Mouse (Mus musculus): ENCODE results near the gene Rab20. TPM values are rescaled to one million over a fixed set of nuclear protein-coding genes. Genes with fewer than 3 reads are reported as not detected.
"Not testable (repeated sequence)": the region's sequence is repeated elsewhere in the genome, so short reads cannot be mapped to it uniquely, and the experiment has no call there.

Gene Rab20
- total and polyA plus RNA-seq, 3 experiments: 17.8 to 40.9 (median 27.4) TPM

DNA sequence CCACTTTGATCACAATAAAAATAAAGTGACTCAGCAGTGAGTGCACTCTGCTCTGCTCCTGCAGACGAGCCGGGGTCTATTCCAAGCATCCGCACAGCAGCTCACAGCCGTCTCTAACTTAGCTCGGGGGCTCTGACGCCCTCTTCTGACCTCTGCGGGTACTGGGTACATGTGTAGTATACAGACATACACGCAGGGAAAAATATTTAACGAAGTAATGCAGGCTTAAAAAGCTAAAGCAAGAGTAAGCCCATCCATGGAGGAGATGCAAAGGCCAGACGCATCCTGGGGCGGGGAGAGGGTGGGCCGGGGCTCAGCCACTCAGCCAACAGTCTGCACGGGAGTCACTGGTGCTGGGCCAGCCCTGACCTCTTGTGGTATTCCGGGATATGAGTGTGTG lies 27.6 kb upstream of the Rab20 start:
- Histone ChIP-seq H3K4me1 (ENCODE audit: control insufficient read depth, insufficient read depth, low read length) (no peaks in the 10 kb centered on the region), H3K79me2 (replicated peaks; ENCODE audit: control insufficient read depth, insufficient read depth, low read length) (no peaks in the 10 kb centered on the region), H3K27ac (no peak overlapping the region), H3K4me3 (no peak overlapping the region), H3K27me3 (ENCODE audit: control insufficient read depth, insufficient read depth, low read length) (no peaks in the 10 kb centered on the region), H3K9ac (ENCODE audit: low read depth, low read length) (no peak overlapping the region), H3K36me3 (ENCODE audit: control insufficient read depth, insufficient read depth, low read length) (no peaks in the 10 kb centered on the region)
- intact Hi-C loops (cut with DNase I): loop anchor here (2.0 to 5.0 kb wide), 3 partner anchors 96 to 195 kb away; partner anchors contain the start of gene 1700016D06Rik
- 82% methylated on average over 14 of the region's 14 CpGs for WGBS
- TF ChIP-seq EP300 (IDR thresholded peaks at IDR 0.05; ENCODE audit: insufficient read depth, low read depth, low read length) (no peak), POLR2A (IDR thresholded peaks at IDR 0.05; ENCODE audit: insufficient read depth, low read depth, low read length) (no peak), CTCF (IDR thresholded peaks at IDR 0.05) (no peak)
- peak in 1 of 2 experiments; percentile 7 for DNase-seq

GRCm38 (mm10) chr8:11503476-11504232 lies 25.1 kb upstream of the Rab20 start:
- H3K27ac ChIP-seq: no peak overlapping the region
- H3K4me1 ChIP-seq (ENCODE audit: control insufficient read depth, insufficient read depth, low read length): peaks cover 1% of the 10 kb centered on the region; the same call in 1 of the 2 replicates
- WGBS: 83% methylated on average over 13 of the region's 13 CpGs
- H3K79me2 ChIP-seq (replicated peaks; ENCODE audit: control insufficient read depth, insufficient read depth, low read length): peaks cover 2% of the 10 kb centered on the region
- no peak overlapping the region for H3K9ac ChIP-seq (ENCODE audit: low read depth, low read length)
- no peaks in the 10 kb centered on the region for H3K27me3 ChIP-seq (ENCODE audit: control insufficient read depth, insufficient read depth, low read length)
- intact Hi-C loops (cut with DNase I): no loop called here
- DNase-seq: no peak
- no peak overlapping the region for H3K4me3 ChIP-seq
- TF ChIP-seq CTCF (IDR thresholded peaks at IDR 0.05) (no peak), EP300 (IDR thresholded peaks at IDR 0.05; ENCODE audit: insufficient read depth, low read depth, low read length) (no peak), POLR2A (IDR thresholded peaks at IDR 0.05; ENCODE audit: insufficient read depth, low read depth, low read length) (no peak)
- no peaks in the 10 kb centered on the region for H3K36me3 ChIP-seq (ENCODE audit: control insufficient read depth, insufficient read depth, low read length)

DNA sequence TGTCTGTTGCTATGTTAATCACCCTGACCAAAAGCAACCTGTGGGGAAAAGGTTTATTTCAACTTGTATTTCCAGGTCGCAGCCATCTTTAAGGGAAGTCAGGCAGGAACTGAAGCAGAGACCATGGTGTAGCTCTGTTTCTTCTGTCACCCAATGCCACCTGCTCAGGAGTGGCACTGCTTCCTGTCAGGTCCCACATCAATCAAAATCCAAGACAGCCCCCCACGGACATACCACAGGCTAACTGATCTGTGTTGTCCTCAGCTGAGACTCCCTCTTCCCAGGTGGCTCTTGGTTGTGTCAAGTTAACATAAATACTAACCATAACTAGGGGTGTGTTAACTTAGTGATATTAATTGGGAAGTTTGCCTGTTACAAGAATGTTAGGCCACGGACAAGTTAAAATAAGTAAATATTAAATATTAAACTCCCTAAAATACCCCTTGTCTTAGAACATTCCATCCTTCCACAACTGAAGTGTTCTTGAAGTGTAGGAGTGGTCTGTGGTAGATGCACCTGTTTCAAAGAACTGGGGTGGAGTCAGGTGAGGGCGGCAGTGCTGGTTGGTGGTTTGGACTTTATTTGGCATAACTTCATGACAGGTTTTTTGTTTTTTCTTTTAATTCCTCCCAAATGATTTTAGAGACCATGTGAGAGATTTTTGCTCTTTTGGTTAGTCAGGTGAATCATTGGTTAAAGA lies 20.4 kb upstream of the Rab20 start:
- intact Hi-C loops (cut with DNase I): loop anchor here (5.0 kb wide), 1 partner anchor 53 kb away; the partner anchor contains the start of gene Cars2
- H3K4me3 ChIP-seq: no peak overlapping the region

GRCm38 (mm10) chr8:11498281-11498680 lies 19.8 kb upstream of the Rab20 start:
- no peaks in the 10 kb centered on the region for H3K27me3 ChIP-seq (ENCODE audit: control insufficient read depth, insufficient read depth, low read length)

More for the DNA sequence above, 20.4 kb upstream of the Rab20 start:
- Histone ChIP-seq H3K27ac (no peak overlapping the region), H3K36me3 (ENCODE audit: control insufficient read depth, insufficient read depth, low read length) (no peaks in the 10 kb centered on the region), H3K79me2 (replicated peaks; ENCODE audit: control insufficient read depth, insufficient read depth, low read length) (peaks cover 5% of the 10 kb centered on the region), H3K4me1 (ENCODE audit: control insufficient read depth, insufficient read depth, low read length) (peaks cover 7% of the 10 kb centered on the region), H3K9ac (ENCODE audit: low read depth, low read length) (no peak overlapping the region), H3K27me3 (ENCODE audit: control insufficient read depth, insufficient read depth, low read length) (no peaks in the 10 kb centered on the region)
- 82% methylated on average over 4 of the region's 4 CpGs for WGBS
- no peak for DNase-seq
- TF ChIP-seq POLR2A (IDR thresholded peaks at IDR 0.05; ENCODE audit: insufficient read depth, low read depth, low read length) (no peak), CTCF (IDR thresholded peaks at IDR 0.05) (no peak), EP300 (IDR thresholded peaks at IDR 0.05; ENCODE audit: insufficient read depth, low read depth, low read length) (no peak)

DNA sequence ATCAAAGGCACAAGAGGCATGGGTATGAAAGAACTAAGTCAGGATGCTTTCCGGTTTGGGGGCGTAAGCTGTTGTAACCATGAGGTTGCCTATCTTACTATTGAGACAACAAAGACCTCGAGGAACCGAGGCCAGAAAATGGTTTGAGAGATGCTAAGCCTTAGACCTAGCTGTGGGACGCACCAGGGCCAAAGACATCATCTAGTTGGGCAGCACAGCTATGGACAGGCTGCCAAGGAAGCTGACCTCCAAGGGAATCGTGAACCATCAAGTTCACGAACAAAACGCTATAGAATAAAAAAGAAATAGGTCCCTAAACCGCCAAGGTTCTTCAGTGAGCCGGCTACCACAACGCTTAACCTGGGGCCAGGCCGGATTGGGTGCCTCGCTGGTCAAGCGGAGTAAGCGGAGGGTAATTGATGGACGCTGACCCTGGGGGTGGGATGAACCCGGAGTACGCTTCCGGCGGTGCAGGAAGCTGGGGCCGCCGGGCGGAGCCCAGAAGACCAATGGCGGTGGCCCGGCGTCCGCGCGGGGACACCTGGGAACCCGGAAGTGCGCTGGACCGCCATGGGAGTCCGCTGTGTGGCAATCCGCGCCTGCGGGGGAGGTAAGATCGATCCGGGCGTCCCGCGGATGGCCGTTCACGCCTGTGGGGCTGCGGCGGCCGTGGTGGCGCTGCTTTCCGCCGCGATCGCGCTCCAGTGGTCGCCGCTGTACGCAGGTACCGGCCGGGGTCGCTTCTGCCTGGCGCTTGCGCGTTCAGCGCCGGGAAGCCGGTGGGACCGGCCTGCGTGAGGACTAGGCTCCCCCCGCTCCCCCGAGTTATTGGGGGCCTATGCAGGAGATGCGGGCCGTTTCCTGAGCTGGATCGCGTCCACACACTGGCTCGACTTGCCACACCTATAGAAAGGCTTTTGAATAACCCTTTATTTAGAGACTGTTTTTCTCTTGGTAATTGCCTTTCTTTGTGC lies 18.8 kb upstream of the Rab20 start, which contains the start of gene Naxd:
TSS of gene Naxd (plus strand) at position 490 of the 974 bp plus-strand sequence.
- H3K79me2 ChIP-seq (replicated peaks; ENCODE audit: control insufficient read depth, insufficient read depth, low read length): peaks cover 5% of the 10 kb centered on the region
- peak within 1 kb of the TSS; percentile 89 for H3K27ac ChIP-seq
- DNase-seq: peak; percentile 93 to 95
- H3K27me3 ChIP-seq (ENCODE audit: control insufficient read depth, insufficient read depth, low read length): no peaks in the 10 kb centered on the region
- no peaks in the 10 kb centered on the region for H3K36me3 ChIP-seq (ENCODE audit: control insufficient read depth, insufficient read depth, low read length)
- H3K9ac ChIP-seq (ENCODE audit: low read depth, low read length): peak within 1 kb of the TSS; percentile 99
- WGBS: 4% methylated on average over 73 of the region's 73 CpGs
- TF ChIP-seq POLR2A (IDR thresholded peaks at IDR 0.05; ENCODE audit: insufficient read depth, low read depth, low read length): peak; percentile 82
- TF ChIP-seq CTCF (IDR thresholded peaks at IDR 0.05): peak; percentile 15; the same call in 1 of the 2 replicates
- TF ChIP-seq EP300 (IDR thresholded peaks at IDR 0.05; ENCODE audit: insufficient read depth, low read depth, low read length): 0 out of 2 replicates have a peak, but pooled peaks have one; percentile 40
- peak within 1 kb of the TSS; percentile 97 for H3K4me3 ChIP-seq
- intact Hi-C loops (cut with DNase I): loop anchor here (5.0 kb wide), 1 partner anchor 55 kb away; the partner anchor contains the start of gene Cars2
- H3K4me1 ChIP-seq (ENCODE audit: control insufficient read depth, insufficient read depth, low read length): peaks cover 7% of the 10 kb centered on the region

More at GRCm38 (mm10) chr8:11498281-11498680, 19.8 kb upstream of the Rab20 start:
- peaks cover 5% of the 10 kb centered on the region for H3K79me2 ChIP-seq (replicated peaks; ENCODE audit: control insufficient read depth, insufficient read depth, low read length)
- 74% methylated on average over 12 of the region's 12 CpGs for WGBS
- H3K4me3 ChIP-seq: peak overlapping the region; percentile 97
- no peak for DNase-seq
- intact Hi-C loops (cut with DNase I): loop anchor here (5.0 kb wide), 1 partner anchor 54 kb away; the partner anchor contains the start of gene Cars2
- TF ChIP-seq CTCF (IDR thresholded peaks at IDR 0.05) (no peak), EP300 (IDR thresholded peaks at IDR 0.05; ENCODE audit: insufficient read depth, low read depth, low read length) (no peak)
- no peaks in the 10 kb centered on the region for H3K36me3 ChIP-seq (ENCODE audit: control insufficient read depth, insufficient read depth, low read length)
- peaks cover 7% of the 10 kb centered on the region for H3K4me1 ChIP-seq (ENCODE audit: control insufficient read depth, insufficient read depth, low read length)
- H3K9ac ChIP-seq (ENCODE audit: low read depth, low read length): no peak overlapping the region
- no peak overlapping the region for H3K27ac ChIP-seq

DNA sequence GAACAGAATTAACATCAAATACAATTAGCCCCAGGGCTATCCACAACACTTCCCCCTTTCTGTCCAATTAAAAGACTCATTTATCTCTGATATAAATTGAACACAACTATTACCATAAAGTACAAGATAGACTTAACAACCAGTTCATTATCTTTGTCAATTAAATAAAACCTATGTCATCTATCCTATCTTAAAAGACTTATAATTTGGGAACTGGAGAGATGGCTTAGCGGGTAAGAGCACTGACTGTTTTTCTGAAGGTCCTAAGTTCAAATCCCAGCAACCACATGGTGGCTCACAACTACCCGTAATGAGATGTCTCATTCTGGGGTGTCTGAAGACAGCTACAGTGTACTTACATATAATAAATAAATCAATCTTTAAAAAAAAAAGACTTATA lies 13.8 kb upstream of the Rab20 start:
- DNase-seq; H3K4me3 ChIP-seq; H3K4me1 ChIP-seq (ENCODE audit: control insufficient read depth, insufficient read depth, low read length); H3K79me2 ChIP-seq (replicated peaks; ENCODE audit: control insufficient read depth, insufficient read depth, low read length); intact Hi-C loops (cut with DNase I); H3K27ac ChIP-seq; H3K27me3 ChIP-seq (ENCODE audit: control insufficient read depth, insufficient read depth, low read length); H3K9ac ChIP-seq (ENCODE audit: low read depth, low read length); H3K36me3 ChIP-seq (ENCODE audit: control insufficient read depth, insufficient read depth, low read length): not testable (repeated sequence)
- 74% methylated on average over 2 of the region's 2 CpGs for WGBS
